Mouse (Mus musculus) midbrain, embryonic 11.5 days (tissue): ENCODE results near the gene Fbxw5. TPM values are rescaled to one million over a fixed set of nuclear protein-coding genes. Genes with fewer than 3 reads are reported as not detected.

Source experiments
- ATAC-seq: fragments of 200-750 bp; cut with Nextera tagmentation; 2 replicates; pipeline ENCODE4 v1.8.0; 2017; ENCODE audit warnings: moderate TSS enrichment, moderate library complexity; ENCODE audit not compliant: low FRiP score
- DNase-seq: peaks from one replicate; pipeline ENCODE4 v3.0.0; 2015; ENCODE audit warnings: low spot score; ENCODE audit errors: missing footprints
- H3K27ac ChIP-seq: fragments of 300-500 bp; sonication (generic); 2 replicates; pipeline ENCODE4 v1.5.1; 2014; ENCODE audit warnings: low read depth, low read length
- H3K27me3 ChIP-seq: fragments of 300-500 bp; sonication (generic); 2 replicates; pipeline ENCODE4 v1.6.1; 2014; ENCODE audit warnings: mild to moderate bottlenecking, low read length, moderate library complexity, mixed read lengths; ENCODE audit not compliant: control insufficient read depth, insufficient read depth
- H3K36me3 ChIP-seq: fragments of 300-500 bp; sonication (generic); 2 replicates; pipeline ENCODE4 v1.6.1; 2014; ENCODE audit warnings: mild to moderate bottlenecking, low read length, moderate library complexity, mixed read lengths; ENCODE audit not compliant: control insufficient read depth, insufficient read depth
- H3K4me1 ChIP-seq: fragments of 300-500 bp; sonication (generic); 2 replicates; pipeline ENCODE4 v1.6.1; 2014; ENCODE audit warnings: low read length; ENCODE audit not compliant: control insufficient read depth, insufficient read depth
- H3K4me2 ChIP-seq: fragments of 300-500 bp; sonication (generic); 2 replicates; pipeline ENCODE4 v1.6.1; 2014; ENCODE audit warnings: mild to moderate bottlenecking, moderate library complexity
- H3K4me3 ChIP-seq: fragments of 300-500 bp; sonication (generic); 2 replicates; pipeline ENCODE4 v1.5.1; 2014; ENCODE audit warnings: low read depth, low read length
- H3K9ac ChIP-seq: fragments of 300-500 bp; sonication (generic); 2 replicates; pipeline ENCODE4 v1.6.1; 2014; ENCODE audit warnings: low read length
- H3K9me3 ChIP-seq: fragments of 300-500 bp; sonication (generic); 2 replicates; pipeline ENCODE4 v1.6.1; 2016; ENCODE audit warnings: low read length; ENCODE audit not compliant: control insufficient read depth
- WGBS: fragments of 180-500 bp; shearing (Covaris S2); extraction: QIAGEN DNeasy Blood & Tissue Kit; methylation state at CpG from one replicate; pipeline ENCODE4 v1.1.7; 2014; 5-methylcytosine and 5-hydroxymethylcytosine counted together
- polyA plus RNA-seq: library from polyadenylated mRNA; unstranded; fragments of >200 nt; fragmentation: Nextera tagmentation; extraction: Ambion mirVana; gene quantifications from 2 replicates; pipeline ENCODE4 v1.2.1, GENCODE M21; 2014

The Fbxw5 gene
- 65.9 and 66.4 TPM in 2 replicates for polyA plus RNA-seq

DNA sequence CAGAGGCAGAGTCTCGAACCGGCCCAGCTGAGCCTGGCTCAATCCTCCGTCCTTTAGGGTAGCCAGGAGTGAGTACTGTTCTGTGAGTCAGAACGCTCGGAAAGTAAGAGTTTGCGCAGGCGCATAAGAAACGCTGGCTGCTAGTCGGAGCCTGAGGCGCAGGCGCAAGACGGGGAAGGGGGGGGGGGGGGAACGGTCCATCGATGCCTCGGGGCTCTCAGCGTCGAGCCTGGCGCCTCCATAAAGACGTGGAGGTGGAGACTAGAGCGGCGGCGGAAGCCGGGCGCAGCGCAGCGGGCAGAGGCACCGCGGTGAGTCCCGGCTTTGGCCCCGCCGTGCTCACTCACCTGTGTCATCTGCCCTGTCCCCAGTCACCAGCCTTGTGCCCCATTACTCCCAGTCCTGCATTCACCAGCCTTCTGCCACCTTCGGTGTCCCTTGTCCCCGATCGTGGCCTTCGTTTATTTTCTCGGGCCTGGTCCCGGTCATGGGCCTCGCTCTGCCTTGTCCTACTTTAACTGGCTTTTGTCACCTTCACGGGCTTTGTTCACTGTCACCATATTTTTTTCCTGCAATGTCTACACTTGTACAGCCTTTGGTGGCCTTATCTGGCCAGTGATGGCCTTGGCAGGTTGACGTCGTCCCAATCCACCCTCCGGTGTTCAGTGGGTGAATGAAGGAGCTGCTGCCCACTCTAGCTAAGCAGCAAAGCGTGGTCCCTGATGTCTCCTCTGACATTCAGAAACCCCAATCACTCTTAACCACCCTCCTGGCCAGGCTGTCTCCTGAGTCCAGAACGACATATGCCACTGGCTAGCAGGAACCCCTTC lies at the start of gene Fbxw5:
TSS of gene Fbxw5 (plus strand) at position 175 of the 830 bp plus-strand sequence.
- H3K4me2 ChIP-seq: peak within 1 kb of the TSS; percentile 90
- WGBS: under 1% methylated on average over 38 of the region's 44 CpGs

DNA sequence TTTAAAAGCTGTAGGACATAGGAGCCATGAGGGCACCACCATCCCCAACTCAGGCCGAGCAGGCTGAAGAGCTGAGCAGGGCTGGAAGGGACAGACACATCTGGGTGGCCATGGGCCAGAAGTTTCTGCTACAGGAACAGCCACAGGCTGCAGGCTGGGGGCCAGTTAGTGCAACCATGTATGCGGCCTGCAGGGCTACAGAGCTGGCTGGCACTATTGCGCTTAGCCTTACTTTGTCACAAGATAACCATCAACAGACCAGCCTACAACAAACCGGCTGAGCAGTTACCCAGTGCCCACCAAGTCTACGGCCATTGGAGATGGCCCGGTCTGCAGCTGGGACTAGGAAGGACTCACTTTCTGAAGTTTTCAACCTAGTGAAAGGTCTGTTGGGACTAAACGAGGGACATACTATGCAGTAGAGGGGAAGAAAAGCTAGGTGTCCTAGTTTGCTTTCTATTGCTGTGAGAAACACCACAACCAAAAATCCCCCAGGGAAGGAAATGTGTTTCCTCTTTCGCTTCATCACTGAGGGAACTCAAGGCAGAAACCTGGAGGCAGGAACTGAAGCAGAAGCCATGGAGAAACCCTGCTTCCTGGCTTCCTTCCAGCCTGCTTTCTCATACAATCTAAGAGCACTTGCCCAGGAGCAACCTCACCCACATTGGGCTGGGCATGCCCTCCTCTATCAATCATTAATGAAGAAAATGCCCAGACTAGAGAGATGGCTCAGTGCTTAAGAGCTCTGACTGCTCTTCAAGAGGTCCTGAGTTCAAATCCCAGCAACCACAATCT lies 49.5 kb upstream of the Fbxw5 start:
- H3K36me3 ChIP-seq: peaks cover 5% of the 10 kb centered on the region; the same call in 1 of the 2 replicates
- H3K4me2 ChIP-seq: no peak overlapping the region
- 88% methylated on average over 8 of the region's 8 CpGs for WGBS
- H3K9me3 ChIP-seq: no peaks in the 10 kb centered on the region
- DNase-seq (no peak), ATAC-seq (no peak)
- no peak overlapping the region for H3K4me3 ChIP-seq
- H3K27ac ChIP-seq: no peak overlapping the region
- H3K4me1 ChIP-seq: no peaks in the 10 kb centered on the region
- no peak overlapping the region for H3K9ac ChIP-seq
- no peaks in the 10 kb centered on the region for H3K27me3 ChIP-seq

More for the DNA sequence above, at the start of gene Fbxw5:
- peak; percentile 99 for DNase-seq
- ATAC-seq: peak; percentile 88
- no peaks in the 10 kb centered on the region for H3K36me3 ChIP-seq
- peak within 1 kb of the TSS; percentile 79 for H3K4me3 ChIP-seq
- peak within 1 kb of the TSS; percentile 90 for H3K9ac ChIP-seq
- no peaks in the 10 kb centered on the region for H3K27me3 ChIP-seq
- no peaks in the 10 kb centered on the region for H3K9me3 ChIP-seq
- no peak within 1 kb of the TSS; the same call in 1 of the 2 replicates for H3K27ac ChIP-seq
- H3K4me1 ChIP-seq: peaks cover 8% of the 10 kb centered on the region

DNA sequence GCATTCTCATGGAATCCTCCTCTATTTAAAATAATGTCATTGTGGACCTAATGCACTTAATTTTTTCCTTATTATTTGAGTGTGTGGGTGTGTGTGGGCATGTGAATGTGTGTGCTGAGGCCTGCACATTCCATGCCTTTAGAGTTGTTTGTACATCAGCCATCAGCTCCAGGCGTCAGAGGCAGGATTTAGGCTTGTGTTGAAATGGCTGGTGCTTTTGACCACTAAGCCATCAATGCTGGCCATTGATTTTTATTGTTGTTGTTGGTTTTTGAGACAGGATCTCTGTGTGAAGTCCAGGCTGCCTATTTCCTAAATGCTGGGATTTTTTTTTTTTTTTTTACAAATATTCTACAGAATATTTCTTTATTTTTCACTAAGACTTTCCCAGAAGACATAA lies 47.6 kb upstream of the Fbxw5 start:
- no peak for DNase-seq
- Histone ChIP-seq H3K27ac (no peak overlapping the region), H3K4me2 (no peak overlapping the region), H3K9ac (no peak overlapping the region), H3K4me1 (no peaks in the 10 kb centered on the region), H3K36me3 (peaks cover under 1% of the 10 kb centered on the region; the same call in 1 of the 2 replicates), H3K27me3 (no peaks in the 10 kb centered on the region), H3K9me3 (no peaks in the 10 kb centered on the region), H3K4me3 (no peak overlapping the region)
- no peak for ATAC-seq
- 42% methylated on average over 1 of the region's 1 CpGs for WGBS

DNA sequence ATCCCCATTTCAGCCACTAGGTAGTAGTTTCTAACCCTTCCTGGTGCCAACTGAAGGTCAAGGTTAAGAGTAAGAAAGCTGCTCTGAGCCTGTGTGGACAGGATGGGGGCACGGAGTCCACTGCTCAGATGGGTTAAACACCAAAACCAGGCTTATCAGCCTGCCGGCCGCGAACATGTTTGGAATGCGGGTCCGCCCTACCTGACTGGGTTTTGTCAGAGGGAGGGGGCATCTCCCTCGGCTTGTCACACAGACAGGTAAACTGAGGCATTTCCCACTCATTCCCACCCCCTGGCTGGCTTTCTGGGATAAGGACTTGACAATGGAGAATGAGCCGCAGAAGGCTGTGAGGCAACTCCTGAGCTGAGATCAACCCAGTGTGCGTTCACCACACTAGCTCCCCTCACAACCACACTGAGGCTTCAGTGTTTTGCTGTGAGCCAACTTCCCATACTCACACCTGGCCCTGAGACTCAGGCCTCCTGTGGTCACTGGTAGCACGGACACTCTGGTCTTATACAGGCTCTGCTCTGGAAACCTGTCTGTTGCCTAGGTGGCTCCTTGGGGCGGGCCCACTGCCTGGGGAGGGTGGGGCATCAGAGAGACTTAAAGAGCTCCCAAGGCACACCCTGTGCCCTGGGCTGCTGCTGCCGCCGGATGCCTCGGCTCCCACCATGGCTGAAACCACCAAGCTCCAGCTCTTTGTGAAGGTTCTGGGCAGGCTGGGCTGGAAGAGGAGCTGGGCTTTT lies 44.2 kb upstream of the Fbxw5 start, which contains the start of gene Clic3:
TSS of gene Clic3 (plus strand) at position 634 of the 749 bp plus-strand sequence.
- H3K9ac ChIP-seq: no peak within 1 kb of the TSS
- no peaks in the 10 kb centered on the region for H3K27me3 ChIP-seq
- H3K36me3 ChIP-seq: no peaks in the 10 kb centered on the region
- no peak within 1 kb of the TSS for H3K4me2 ChIP-seq
- no peak for DNase-seq
- WGBS: 66% methylated on average over 14 of the region's 14 CpGs
- H3K27ac ChIP-seq: no peak within 1 kb of the TSS
- no peaks in the 10 kb centered on the region for H3K9me3 ChIP-seq
- peaks cover 9% of the 10 kb centered on the region for H3K4me1 ChIP-seq
- H3K4me3 ChIP-seq: no peak within 1 kb of the TSS
- ATAC-seq: no peak

DNA sequence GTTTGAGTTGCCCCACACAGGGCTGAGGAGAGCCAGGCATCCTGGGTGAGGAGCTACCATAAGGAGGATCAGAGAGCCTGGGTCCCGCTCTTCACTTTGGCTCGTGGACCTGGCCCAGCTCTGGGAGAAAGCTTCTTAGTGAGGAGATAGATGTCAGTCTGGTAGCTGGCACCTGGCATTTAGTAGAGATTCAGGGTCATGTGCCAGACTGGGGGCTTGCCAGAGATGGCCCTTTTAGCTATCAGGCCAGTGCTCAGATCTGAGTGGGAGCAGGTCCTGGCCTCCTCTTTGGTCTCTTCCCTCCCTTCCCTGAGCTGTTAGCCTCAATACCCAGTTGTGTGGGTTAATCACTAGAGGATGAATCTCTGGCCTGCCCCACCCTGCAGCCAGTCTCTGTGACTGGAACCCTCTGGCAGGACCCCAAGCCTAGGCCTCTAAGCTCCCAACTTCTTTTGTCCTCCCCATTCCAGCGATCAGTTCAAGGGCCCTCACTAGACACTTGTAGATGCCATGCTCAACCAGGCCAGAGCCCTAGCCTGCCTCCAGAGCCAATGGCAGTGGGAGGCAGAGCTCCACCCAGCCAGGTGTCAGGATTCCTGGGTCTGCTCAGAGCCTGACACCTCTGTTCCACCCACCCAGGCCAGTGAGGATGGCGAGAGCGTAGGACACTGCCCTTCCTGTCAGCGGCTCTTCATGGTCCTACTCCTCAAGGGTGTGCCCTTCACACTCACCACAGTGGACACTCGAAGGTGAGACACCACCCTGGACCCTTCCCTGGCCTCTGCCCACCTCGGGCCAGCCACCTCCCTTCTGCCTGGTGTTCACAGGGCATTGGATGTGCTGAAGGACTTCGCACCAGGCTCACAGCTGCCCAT lies 43.3 kb upstream of the Fbxw5 start:
- WGBS: 81% methylated on average over 9 of the region's 9 CpGs
- no peaks in the 10 kb centered on the region for H3K27me3 ChIP-seq
- H3K36me3 ChIP-seq: no peaks in the 10 kb centered on the region
- no peak overlapping the region for H3K4me2 ChIP-seq
- no peak overlapping the region for H3K9ac ChIP-seq
- no peak overlapping the region for H3K27ac ChIP-seq
- peaks cover 10% of the 10 kb centered on the region for H3K4me1 ChIP-seq
- ATAC-seq (no peak), DNase-seq (no peak)
- H3K4me3 ChIP-seq: no peak overlapping the region
- H3K9me3 ChIP-seq: no peaks in the 10 kb centered on the region

DNA sequence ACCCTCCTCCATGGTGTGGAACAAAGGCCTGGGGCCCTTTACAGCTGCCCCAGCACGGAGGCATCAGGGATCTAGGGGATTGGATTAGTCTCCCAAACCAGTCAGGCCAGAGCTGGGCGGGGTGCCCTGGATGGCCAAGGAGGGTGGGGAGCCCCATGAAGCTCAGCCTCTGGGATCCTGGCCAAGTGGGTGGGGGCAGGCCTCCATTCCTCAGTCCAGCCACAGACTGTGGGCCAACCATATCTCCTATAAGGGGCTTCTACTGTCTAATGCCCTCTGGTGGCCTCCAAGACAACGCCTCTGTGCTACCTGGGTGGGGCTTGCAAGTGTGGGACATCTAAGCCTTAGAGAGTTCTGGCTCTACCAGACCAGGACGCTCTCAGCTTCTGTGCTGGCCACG lies 41.6 kb upstream of the Fbxw5 start:
- 81% methylated on average over 5 of the region's 5 CpGs for WGBS
- DNase-seq (no peak), ATAC-seq (no peak)
- H3K27ac ChIP-seq: no peak overlapping the region
- no peak overlapping the region for H3K4me2 ChIP-seq
- H3K4me3 ChIP-seq: no peak overlapping the region
- peaks cover 10% of the 10 kb centered on the region for H3K4me1 ChIP-seq
- H3K9ac ChIP-seq: no peak overlapping the region
- no peaks in the 10 kb centered on the region for H3K36me3 ChIP-seq
- no peaks in the 10 kb centered on the region for H3K27me3 ChIP-seq
- H3K9me3 ChIP-seq: no peaks in the 10 kb centered on the region

DNA sequence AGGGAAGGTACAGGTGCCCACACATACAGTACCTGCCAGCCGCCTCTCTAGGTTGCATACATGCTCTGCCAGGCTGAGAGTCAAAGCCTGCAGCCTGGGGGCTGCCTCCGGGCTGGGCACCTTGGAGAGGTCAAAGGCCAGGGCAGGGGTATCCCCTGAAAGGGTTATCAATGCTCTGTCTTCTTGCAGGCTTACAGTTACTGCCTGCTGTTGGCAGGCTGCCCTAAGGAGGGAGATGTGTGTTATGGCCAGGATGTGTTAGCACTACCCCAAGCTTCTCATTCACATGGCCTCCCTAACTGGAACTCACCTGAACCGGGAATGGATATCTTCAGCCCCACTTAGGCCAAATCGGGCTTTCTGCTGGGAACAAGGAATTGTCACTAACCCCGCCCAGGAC lies 40.4 kb upstream of the Fbxw5 start:
- ATAC-seq (peak; percentile 25; the same call in 1 of the 2 replicates), DNase-seq (no peak)
- 32% methylated on average over 5 of the region's 5 CpGs for WGBS
- Histone ChIP-seq H3K4me1 (peaks cover 10% of the 10 kb centered on the region), H3K4me3 (peak overlapping the region; percentile 51), H3K9me3 (no peaks in the 10 kb centered on the region), H3K9ac (peak overlapping the region; percentile 58), H3K36me3 (no peaks in the 10 kb centered on the region), H3K27ac (peak overlapping the region; percentile 66; the same call in 1 of the 2 replicates), H3K27me3 (no peaks in the 10 kb centered on the region), H3K4me2 (peak overlapping the region; percentile 73)
